Mouse (Mus musculus) heart, adult 18-20 months (tissue): ENCODE measurements around the gene Pde3a. TPM values are rescaled to one million over a fixed set of nuclear protein-coding genes. Genes with fewer than 3 reads are reported as not detected.

Experiments used
- DNase-seq, 2 experiments: peaks; one replicate each; pipeline ENCODE4 v3.0.0; 2021 to 2022; ENCODE audit warnings: mixed read lengths in 1 of 2
- long read RNA-seq, 2 experiments: library from polyadenylated mRNA; stranded (forward); transcript quantifications; one replicate each; pipeline ENCODE4 v2.0.0; 2021
- total RNA-seq, 2 experiments: library from RNA; stranded (reverse); gene quantifications; 2 replicates each; pipeline ENCODE4 v1.2.3; 2021

Gene Pde3a
- 10 to 100 TPM; 66.6 to 70.3 TPM for total RNA-seq
- long read RNA-seq, experiment 1, full-length matches to known transcripts: 10 of 24 reads
- long read RNA-seq, experiment 1, partial matches to known transcripts: 11 of 24 reads
- long read RNA-seq, experiment 1, other reads (novel, unspliced or antisense): 3 of 24 reads
- long read RNA-seq, experiment 2, full-length matches to known transcripts: 3 of 12 reads
- long read RNA-seq, experiment 2, partial matches to known transcripts: 9 of 12 reads
- long read RNA-seq, experiment 2, other reads (novel, unspliced or antisense): 0 of 12 reads

DNA sequence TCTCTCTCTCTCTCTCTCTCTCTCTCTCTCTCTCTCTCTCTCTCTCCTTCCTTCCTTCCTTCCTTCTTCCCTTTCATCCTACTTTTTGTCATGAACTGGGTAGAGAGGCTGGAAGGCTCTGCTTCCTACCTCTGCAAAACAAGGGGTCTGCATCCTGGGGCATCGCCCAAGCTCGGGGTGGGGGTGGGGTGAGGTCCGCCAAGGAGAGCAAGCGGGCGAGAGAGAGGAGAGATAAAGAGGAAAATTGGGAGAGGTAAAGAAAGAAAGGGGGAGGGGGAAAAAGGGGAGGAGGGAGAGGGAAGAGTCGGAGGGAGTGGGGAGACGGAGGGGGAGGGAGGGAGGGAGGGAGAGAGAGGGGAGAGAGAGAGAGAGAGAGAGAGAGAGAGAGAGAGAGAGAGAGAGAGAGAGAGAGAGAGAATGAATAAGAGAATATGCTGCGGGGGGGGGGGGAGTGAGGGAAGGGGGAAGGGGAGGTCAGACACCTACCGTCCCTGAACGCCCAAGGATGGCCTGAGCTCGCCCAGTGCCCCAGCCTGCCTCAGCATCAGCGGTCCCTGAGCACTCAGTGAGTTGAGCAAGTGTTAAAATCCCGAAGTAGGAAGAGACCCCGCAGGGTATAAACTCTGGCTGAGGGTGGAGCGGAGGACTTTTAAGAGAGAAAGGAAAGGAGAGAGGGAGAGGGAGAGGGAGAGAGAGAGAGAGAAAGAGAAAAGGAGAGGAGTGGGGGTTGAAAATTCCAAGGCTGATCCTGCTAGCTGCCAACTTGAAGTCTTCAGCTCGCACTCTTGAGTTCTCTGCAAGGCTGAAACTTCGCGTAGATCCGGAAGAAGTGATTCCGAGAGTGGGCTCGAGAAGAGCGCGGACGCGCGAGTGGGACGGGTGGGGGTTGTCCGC, at the start of gene Pde3a:
Gene Pde3a (plus strand): TSS at position 579 of the 894 bp plus-strand sequence.
- peak in 1 of 2 experiments; percentile 17 for DNase-seq

- DNase-seq: no peak
Measured at GRCm38 (mm10) chr6:141200173-141200615, 48.9 kb upstream of the Pde3a start.

- no peak for DNase-seq
Measured at GRCm38 (mm10) chr6:141207531-141207930, 41.5 kb upstream of the Pde3a start.

DNA sequence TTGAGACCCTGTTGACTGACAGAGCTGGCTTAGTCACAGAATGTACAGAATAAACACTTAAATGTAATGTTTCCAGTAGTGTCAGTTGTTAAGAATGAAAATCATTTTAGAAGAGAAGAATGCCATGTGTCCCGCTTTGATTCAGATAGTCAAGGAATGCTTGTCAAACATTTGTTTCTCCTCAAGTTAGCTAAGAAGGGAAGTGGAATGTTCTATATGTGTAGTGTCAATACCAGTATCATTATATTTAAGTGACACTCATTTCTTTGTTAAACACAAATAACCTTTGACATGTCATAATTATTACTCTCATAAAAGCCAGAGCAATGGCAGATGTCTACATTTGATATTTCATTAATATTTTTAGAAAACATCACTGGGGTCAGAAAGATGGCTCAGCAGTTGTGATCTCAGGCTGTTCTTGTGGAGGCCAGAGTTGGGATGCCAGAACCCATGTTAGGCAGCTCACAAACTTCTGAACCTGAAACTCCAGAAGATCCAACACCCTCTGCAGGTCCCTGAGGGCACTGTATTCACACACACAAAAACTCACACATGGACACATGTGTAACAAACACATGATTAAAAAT, 40.7 kb upstream of the Pde3a start:
- no peak for DNase-seq

- DNase-seq: no peak
Measured at GRCm38 (mm10) chr6:141210021-141210420, 39.0 kb upstream of the Pde3a start.

- DNase-seq: no peak
Measured at GRCm38 (mm10) chr6:141221081-141221480, 28.0 kb upstream of the Pde3a start.

GRCm38 (mm10) chr6:141226851-141227657, 22.0 kb upstream of the Pde3a start:
- peak in 1 of 2 experiments; percentile 38 for DNase-seq

- no peak for DNase-seq
Measured at GRCm38 (mm10) chr6:141227658-141228005, 21.4 kb upstream of the Pde3a start.

DNA sequence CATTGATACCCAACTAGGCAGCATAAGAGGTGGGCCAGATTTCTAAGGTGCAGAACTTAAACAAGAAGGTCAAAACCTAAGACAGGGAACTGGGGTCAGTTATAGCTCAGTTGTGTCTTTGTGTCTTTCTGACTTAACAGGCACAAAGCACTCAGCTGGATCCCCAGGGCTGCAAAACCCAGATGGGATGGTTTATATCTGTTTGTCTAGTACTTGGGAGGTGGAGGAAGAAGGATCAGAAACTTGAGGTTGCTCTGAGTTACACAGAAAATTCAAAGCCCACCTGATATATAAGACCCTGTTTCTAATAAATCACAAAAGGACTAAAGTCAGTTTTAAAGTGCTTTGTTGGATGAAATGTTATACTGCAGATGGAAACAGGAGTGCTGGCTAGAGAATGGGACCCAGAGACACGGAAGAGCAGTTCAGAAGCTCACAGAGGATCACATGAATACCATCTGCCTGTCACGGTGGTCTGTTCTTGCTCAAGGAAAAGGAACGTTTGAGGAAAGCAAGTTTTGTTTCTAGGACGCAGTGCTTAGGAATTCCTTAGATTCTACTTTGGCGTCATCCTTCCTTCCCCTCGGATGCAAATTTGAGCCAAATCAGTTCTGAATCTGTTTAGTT, 16.2 kb upstream of the Pde3a start:
- no peak for DNase-seq

- DNase-seq: no peak
Measured at GRCm38 (mm10) chr6:141241809-141242208, 7.3 kb upstream of the Pde3a start.

GRCm38 (mm10) chr6:141245089-141245488, 4.0 kb upstream of the Pde3a start:
- peak in 1 of 2 experiments; percentile 14 for DNase-seq

DNA sequence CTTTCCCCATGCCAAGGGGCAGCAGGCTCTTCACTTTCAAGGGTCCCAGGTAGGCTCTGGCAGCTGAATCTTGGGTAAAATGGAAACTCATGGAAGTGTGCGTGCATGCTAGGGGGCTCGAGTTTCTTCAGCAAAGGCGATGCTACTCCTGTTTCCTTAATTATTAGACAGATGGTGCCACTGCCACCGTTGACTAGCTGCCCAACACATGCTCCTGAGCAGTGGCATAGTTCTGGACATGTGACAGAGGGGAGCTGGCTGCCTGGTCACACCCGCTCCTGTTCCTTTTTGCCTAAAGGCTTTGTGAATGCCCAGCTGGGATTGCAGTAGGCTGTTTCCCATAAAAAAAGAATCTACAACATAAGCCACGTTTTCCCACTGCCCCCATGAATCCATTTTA, 2.7 kb upstream of the Pde3a start:
- DNase-seq: peak in 1 of 2 experiments; percentile 32

- peak in 1 of 2 experiments; percentile 27 for DNase-seq
Measured at GRCm38 (mm10) chr6:141248081-141248480, 988 bp upstream of the Pde3a start.

GRCm38 (mm10) chr6:141249585-141250295, 671 bp downstream of the Pde3a start:
- DNase-seq: peak; percentile 86 to 90

GRCm38 (mm10) chr6:141250296-141250629, 1.2 kb downstream of the Pde3a start:
- DNase-seq: peak; percentile 52 to 67

- peak in 1 of 2 experiments; percentile 46 for DNase-seq
Measured at GRCm38 (mm10) chr6:141250984-141251383, 1.9 kb downstream of the Pde3a start.

- DNase-seq: no peak
Measured at GRCm38 (mm10) chr6:141252520-141252919, 3.5 kb downstream of the Pde3a start.

DNA sequence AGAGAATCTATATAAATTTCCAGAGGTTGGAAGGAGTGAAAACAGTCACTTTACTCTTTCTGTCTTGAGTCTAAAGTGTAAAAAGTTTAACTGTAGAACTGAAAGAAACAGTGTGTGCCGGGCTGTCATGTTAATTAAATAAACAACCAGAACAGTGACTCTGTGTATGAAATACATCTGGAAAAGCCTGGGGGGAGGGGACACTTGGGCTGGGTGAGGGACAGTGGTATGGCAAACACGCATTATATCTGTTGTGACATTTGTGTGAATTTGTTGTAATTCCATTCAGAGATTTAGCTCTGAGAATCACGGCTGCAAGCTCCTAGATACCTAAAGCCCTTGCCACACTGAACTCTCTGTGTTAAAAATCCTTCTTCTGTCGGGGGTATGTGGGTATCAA, 5.9 kb downstream of the Pde3a start:
- no peak for DNase-seq

DNA sequence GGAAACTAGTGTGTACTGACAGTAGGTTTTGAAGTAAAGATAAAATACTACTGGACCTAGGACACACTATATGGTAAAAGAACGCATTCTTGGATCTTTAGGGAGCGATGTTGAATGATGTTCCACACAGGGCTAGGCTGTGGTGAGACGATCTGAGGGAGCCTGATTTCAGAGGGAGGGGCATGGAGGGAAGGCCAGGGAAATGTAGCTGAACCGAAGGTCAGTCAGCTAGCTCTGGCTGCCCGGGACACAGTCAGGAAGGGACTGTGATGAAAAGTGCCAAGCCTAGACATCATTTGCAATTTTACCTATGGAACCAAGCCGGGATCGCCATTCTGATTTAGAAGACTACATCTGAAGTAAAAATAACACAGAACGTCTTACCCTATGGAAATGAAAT, 7.8 kb downstream of the Pde3a start:
- no peak for DNase-seq

DNA sequence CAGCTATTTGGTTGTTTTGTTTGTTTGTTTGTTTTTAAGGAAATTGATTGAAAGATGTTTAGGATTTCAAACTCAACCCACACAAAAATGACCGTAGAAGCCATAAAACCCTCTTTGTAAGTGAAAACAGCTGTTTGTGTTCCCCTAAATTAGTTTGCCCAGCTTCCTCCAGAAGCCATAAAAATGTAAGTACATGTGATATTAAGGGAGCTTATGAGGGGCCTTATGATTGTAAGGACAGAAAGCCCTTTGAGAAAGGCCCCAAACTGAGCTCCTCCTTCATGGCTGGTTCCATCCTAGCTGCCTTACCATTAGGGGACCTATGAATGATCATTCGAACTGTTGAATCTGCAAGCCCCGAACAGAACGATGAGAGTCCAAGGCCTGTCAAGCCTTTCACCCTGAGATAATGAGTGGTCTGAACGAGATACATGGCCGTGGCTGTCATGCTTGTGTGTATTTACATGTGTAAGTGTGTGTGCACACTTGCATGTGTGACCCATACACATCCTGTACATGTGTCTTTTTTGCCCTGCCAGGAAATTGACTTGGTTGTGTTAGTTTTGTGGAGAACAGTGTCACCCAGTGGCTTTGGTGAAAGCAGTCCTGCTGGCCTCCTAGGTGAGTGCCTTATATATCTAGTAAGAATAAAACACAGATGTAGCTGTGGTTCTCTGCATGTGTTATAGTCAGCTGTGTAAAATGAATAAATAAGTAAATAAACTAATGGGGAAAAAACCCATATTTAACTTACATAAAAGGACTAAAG, 8.5 kb downstream of the Pde3a start:
- DNase-seq: no peak
